Mouse (Mus musculus) ovary, postnatal 10 days (tissue): ENCODE results near the gene Golgb1.

Experiments used
- DNase-seq: peaks from one replicate; pipeline ENCODE4 v3.0.0; 2022; ENCODE audit warnings: low spot score

The Golgb1 gene

GRCm38 (mm10) chr16:36918505-36918904 is 43.6 kb downstream of the Golgb1 start:
- no peak for DNase-seq

GRCm38 (mm10) chr16:36920410-36920809 is 45.5 kb downstream of the Golgb1 start:
- no peak for DNase-seq

- no peak for DNase-seq
Measured at GRCm38 (mm10) chr16:36921067-36921613, 46.2 kb downstream of the Golgb1 start.

GRCm38 (mm10) chr16:36921980-36922379 is 47.0 kb downstream of the Golgb1 start:
- no peak for DNase-seq

GRCm38 (mm10) chr16:36924312-36924711 is 49.4 kb downstream of the Golgb1 start:
- DNase-seq: no peak

- DNase-seq: no peak
Measured at GRCm38 (mm10) chr16:36925351-36925750, 50.4 kb downstream of the Golgb1 start.

GRCm38 (mm10) chr16:36925797-36926196 is 50.9 kb downstream of the Golgb1 start:
- DNase-seq: no peak

- no peak for DNase-seq
Measured at GRCm38 (mm10) chr16:36926514-36927447, 51.8 kb downstream of the Golgb1 start.

GRCm38 (mm10) chr16:36927495-36928105 is 52.7 kb downstream of the Golgb1 start:
- no peak for DNase-seq

- DNase-seq: no peak
Measured at GRCm38 (mm10) chr16:36928106-36928500, 53.2 kb downstream of the Golgb1 start.

- no peak for DNase-seq
Measured at GRCm38 (mm10) chr16:36929216-36929615, 54.3 kb downstream of the Golgb1 start.

GRCm38 (mm10) chr16:36930231-36931136 is 55.5 kb downstream of the Golgb1 start:
- no peak for DNase-seq

- no peak for DNase-seq
Measured at GRCm38 (mm10) chr16:36931381-36931780, 56.4 kb downstream of the Golgb1 start.

- DNase-seq: no peak
Measured at GRCm38 (mm10) chr16:36931976-36932375, 57.0 kb downstream of the Golgb1 start.

GRCm38 (mm10) chr16:36932546-36932945 is 57.6 kb downstream of the Golgb1 start:
- DNase-seq: no peak

GRCm38 (mm10) chr16:36934131-36934840 is 59.3 kb downstream of the Golgb1 start:
- DNase-seq: no peak

GRCm38 (mm10) chr16:36934841-36935620 is 60.1 kb downstream of the Golgb1 start, which contains the start of gene Hcls1:
Hcls1 (plus strand) TSS chr16:36934983.
- DNase-seq: no peak

- no peak for DNase-seq
Measured at GRCm38 (mm10) chr16:36935814-36936213, 60.9 kb downstream of the Golgb1 start.

- no peak for DNase-seq
Measured at GRCm38 (mm10) chr16:36941137-36941727, 66.3 kb downstream of the Golgb1 start.

- no peak for DNase-seq
Measured at GRCm38 (mm10) chr16:36941895-36942294, 67.0 kb downstream of the Golgb1 start.
